ENCODE assay signal across 10 mouse cellular contexts in genomic region chr17:83890373-83890696, GRCm38 (mm10). TPM values are rescaled to one million over a fixed set of nuclear protein-coding genes. Genes with fewer than 3 reads are reported as not detected.
DNase-seq lines count a peak whose midpoint lies in the region; ATAC-seq and TF ChIP-seq lines count a peak whose summit lies in the region.
"Had no signal": no experiment of that assay in that cellular context is flagged by ENCODE, and none has a peak within 500 bp of the region (broad histone marks: within the 10 kb centered on the region; RNA-seq: fewer than 3 reads in every experiment).

No protein-coding gene starts in this region.

- WGBS in heart, embryonic 16.5 days = 65% methylated on average over 5 of the region's 5 CpGs
- 64% methylated on average over 5 of the region's 5 CpGs for WGBS in heart, embryonic 12.5 days
- 83% methylated on average over 5 of the region's 5 CpGs for WGBS in midbrain, embryonic 15.5 days
- 91% methylated on average over 5 of the region's 5 CpGs for WGBS in midbrain, embryonic 13.5 days
- WGBS in intestine, postnatal 0 days = 50% methylated on average over 5 of the region's 5 CpGs
- WGBS in stomach, embryonic 15.5 days = 28% methylated on average over 5 of the region's 5 CpGs

- H3K27ac ChIP-seq in heart, embryonic 16.5 days (ENCODE audit: low read length) = 0 out of 2 replicates have a peak overlapping the region, but pooled peaks have one; percentile 9
- H3K27ac ChIP-seq in heart, embryonic 12.5 days (ENCODE audit: poor library complexity, severe bottlenecking) = no peak overlapping the region
- 0 out of 2 replicates have a peak overlapping the region, but pooled peaks have one; percentile 43 for H3K27ac ChIP-seq in midbrain, embryonic 15.5 days
- H3K27ac ChIP-seq in midbrain, embryonic 13.5 days = no peak overlapping the region
- peak overlapping the region; percentile 10; the same call in 1 of the 2 replicates for H3K27ac ChIP-seq in intestine, postnatal 0 days (ENCODE audit: low read depth, low read length)
- H3K27ac ChIP-seq in stomach, embryonic 15.5 days = peak overlapping the region; percentile 91

- no peak for TF ChIP-seq CTCF in intestine, postnatal 0 days (IDR thresholded peaks at IDR 0.05; ENCODE audit: low read depth)

- H3K4me2 ChIP-seq in heart, embryonic 16.5 days (ENCODE audit: low read depth, low read length) = no peak overlapping the region
- no peak overlapping the region for H3K4me2 ChIP-seq in heart, embryonic 12.5 days
- H3K4me2 ChIP-seq in midbrain, embryonic 15.5 days = no peak overlapping the region
- H3K4me2 ChIP-seq in midbrain, embryonic 13.5 days (replicated peaks) = no peak overlapping the region
- no peak overlapping the region for H3K4me2 ChIP-seq in intestine, postnatal 0 days (replicated peaks; ENCODE audit: low read depth)
- no peak overlapping the region for H3K4me2 ChIP-seq in stomach, embryonic 15.5 days

- no peak overlapping the region for H3K4me3 ChIP-seq in heart, embryonic 16.5 days (ENCODE audit: low read length)
- no peak overlapping the region for H3K4me3 ChIP-seq in heart, embryonic 12.5 days
- no peak overlapping the region for H3K4me3 ChIP-seq in midbrain, embryonic 15.5 days
- H3K4me3 ChIP-seq in midbrain, embryonic 13.5 days (replicated peaks) = no peak overlapping the region
- no peak overlapping the region for H3K4me3 ChIP-seq in intestine, postnatal 0 days (ENCODE audit: low read depth, low read length)
- no peak overlapping the region for H3K4me3 ChIP-seq in stomach, embryonic 15.5 days (replicated peaks)

- peaks cover 3% of the 10 kb centered on the region for H3K4me1 ChIP-seq in heart, embryonic 16.5 days (ENCODE audit: control insufficient read depth, insufficient read depth, low read length)
- H3K4me1 ChIP-seq in heart, embryonic 12.5 days (replicated peaks) = peaks cover 8% of the 10 kb centered on the region
- H3K4me1 ChIP-seq in midbrain, embryonic 15.5 days = no peaks in the 10 kb centered on the region
- H3K4me1 ChIP-seq in midbrain, embryonic 13.5 days (replicated peaks) = no peaks in the 10 kb centered on the region
- H3K4me1 ChIP-seq in intestine, postnatal 0 days (replicated peaks; ENCODE audit: control insufficient read depth, insufficient read depth, low read length) = no peaks in the 10 kb centered on the region
- H3K4me1 ChIP-seq in stomach, embryonic 15.5 days = peaks cover 23% of the 10 kb centered on the region

- no peak overlapping the region for H3K9ac ChIP-seq in heart, embryonic 16.5 days (ENCODE audit: low read length)
- no peak overlapping the region for H3K9ac ChIP-seq in heart, embryonic 12.5 days
- no peak overlapping the region for H3K9ac ChIP-seq in midbrain, embryonic 15.5 days
- no peak overlapping the region for H3K9ac ChIP-seq in midbrain, embryonic 13.5 days (replicated peaks)
- no peak overlapping the region for H3K9ac ChIP-seq in intestine, postnatal 0 days (ENCODE audit: low read depth, low read length)
- H3K9ac ChIP-seq in stomach, embryonic 15.5 days = no peak overlapping the region

- H3K36me3 ChIP-seq in heart, embryonic 16.5 days (ENCODE audit: control insufficient read depth, insufficient read depth) = no peaks in the 10 kb centered on the region
- H3K36me3 ChIP-seq in heart, embryonic 12.5 days = no peaks in the 10 kb centered on the region
- no peaks in the 10 kb centered on the region for H3K36me3 ChIP-seq in midbrain, embryonic 15.5 days (replicated peaks)
- H3K36me3 ChIP-seq in midbrain, embryonic 13.5 days = no peaks in the 10 kb centered on the region
- no peaks in the 10 kb centered on the region for H3K36me3 ChIP-seq in intestine, postnatal 0 days (ENCODE audit: control insufficient read depth, insufficient read depth)
- no peaks in the 10 kb centered on the region for H3K36me3 ChIP-seq in stomach, embryonic 15.5 days

- no peaks in the 10 kb centered on the region for H3K27me3 ChIP-seq in heart, embryonic 16.5 days (ENCODE audit: control insufficient read depth, insufficient read depth, low read length)
- no peaks in the 10 kb centered on the region for H3K27me3 ChIP-seq in heart, embryonic 12.5 days (replicated peaks)
- no peaks in the 10 kb centered on the region for H3K27me3 ChIP-seq in midbrain, embryonic 15.5 days (replicated peaks)
- no peaks in the 10 kb centered on the region for H3K27me3 ChIP-seq in midbrain, embryonic 13.5 days
- no peaks in the 10 kb centered on the region for H3K27me3 ChIP-seq in intestine, postnatal 0 days (replicated peaks; ENCODE audit: control insufficient read depth, insufficient read depth, low read length)
- no peaks in the 10 kb centered on the region for H3K27me3 ChIP-seq in stomach, embryonic 15.5 days (replicated peaks)

- no peaks in the 10 kb centered on the region for H3K9me3 ChIP-seq in heart, embryonic 16.5 days (replicated peaks; ENCODE audit: control insufficient read depth, low read length)
- H3K9me3 ChIP-seq in heart, embryonic 12.5 days (replicated peaks) = no peaks in the 10 kb centered on the region
- no peaks in the 10 kb centered on the region for H3K9me3 ChIP-seq in midbrain, embryonic 15.5 days
- H3K9me3 ChIP-seq in midbrain, embryonic 13.5 days = no peaks in the 10 kb centered on the region
- no peaks in the 10 kb centered on the region for H3K9me3 ChIP-seq in intestine, postnatal 0 days (ENCODE audit: control insufficient read depth)
- no peaks in the 10 kb centered on the region for H3K9me3 ChIP-seq in stomach, embryonic 15.5 days

- DNase-seq in frontal cortex, postnatal 10 days (ENCODE audit: low spot score in 2 of 2) = no peak
- DNase-seq in gastrocnemius, postnatal 14 days = no peak
- DNase-seq: cerebellum, adult 11 months had no signal

- no peak for ATAC-seq in heart, embryonic 16.5 days (replicated peaks; ENCODE audit: extremely low read depth, insufficient read depth, low FRiP score)
- no peak for ATAC-seq in heart, embryonic 12.5 days (ENCODE audit: insufficient number of reproducible peaks, low FRiP score)
- no peak for ATAC-seq in midbrain, embryonic 15.5 days (replicated peaks)
- ATAC-seq in midbrain, embryonic 13.5 days = no peak
- no peak for ATAC-seq in intestine, postnatal 0 days
- ATAC-seq in stomach, embryonic 15.5 days (ENCODE audit: insufficient read depth, low FRiP score, low read depth) = no peak
- ATAC-seq: activated CD4-positive, CD25-positive, alpha-beta regulatory T cell, adult 4 months had no signal

- intact Hi-C loops in gastrocnemius, postnatal 14 days (cut with DNase I; ENCODE audit: low total_unique reads) = no loop called here

RNA-seq across cellular contexts. Expression of gene Haao, which starts 42.6 kb away (rescaled TPM):
- polyA plus RNA-seq in heart, embryonic 16.5 days (2015; fragmentation: Nextera tagmentation; extraction: Ambion mirVana) = 0.67 and 1.7 TPM in 2 replicates
- polyA plus RNA-seq in heart, embryonic 12.5 days (2016; fragmentation: Nextera tagmentation; extraction: Ambion mirVana) = 0.23 TPM in 1 of 2 replicates, not detected in the other
- polyA plus RNA-seq in midbrain, embryonic 15.5 days (2015; fragmentation: Nextera tagmentation; extraction: Ambion mirVana) = 0.29 TPM in 1 of 2 replicates, not detected in the other
- polyA plus RNA-seq in midbrain, embryonic 13.5 days (2015; fragmentation: Nextera tagmentation; extraction: Ambion mirVana) = 0.31 TPM in 1 of 2 replicates, not detected in the other
- polyA plus RNA-seq in intestine, postnatal 0 days (2015; fragmentation: Nextera tagmentation; extraction: Ambion mirVana) = 0.40 TPM in 1 of 2 replicates, not detected in the other
- polyA plus RNA-seq in stomach, embryonic 15.5 days (2015; fragmentation: Nextera tagmentation; extraction: Ambion mirVana) = 2.1 and 5.9 TPM in 2 replicates
- not detected for total RNA-seq in gastrocnemius, postnatal 14 days (2021)

Comparison
In these comparisons a context has a peak if more than half of its experiments do, and no peak if none do; other contexts are left out.
1. H3K27ac ChIP-seq: peak in heart, embryonic 16.5 days (single experiment), midbrain, embryonic 15.5 days (single experiment), intestine, postnatal 0 days (single experiment) and stomach, embryonic 15.5 days (single experiment); none in heart, embryonic 12.5 days (single experiment) and midbrain, embryonic 13.5 days (single experiment).